Mouse (Mus musculus): ENCODE data around the gene Fgfr2.
A peak's percentile ranks its signal among the peaks of the same experiment; 100 is the strongest.

Fgfr2 gene

GRCm38 (mm10) chr7:130750752-130751490 is 2372.2 kb downstream of the Fgfr2 start:
- peak in 1 of 2 experiments; percentile 59 for DNase-seq

DNA sequence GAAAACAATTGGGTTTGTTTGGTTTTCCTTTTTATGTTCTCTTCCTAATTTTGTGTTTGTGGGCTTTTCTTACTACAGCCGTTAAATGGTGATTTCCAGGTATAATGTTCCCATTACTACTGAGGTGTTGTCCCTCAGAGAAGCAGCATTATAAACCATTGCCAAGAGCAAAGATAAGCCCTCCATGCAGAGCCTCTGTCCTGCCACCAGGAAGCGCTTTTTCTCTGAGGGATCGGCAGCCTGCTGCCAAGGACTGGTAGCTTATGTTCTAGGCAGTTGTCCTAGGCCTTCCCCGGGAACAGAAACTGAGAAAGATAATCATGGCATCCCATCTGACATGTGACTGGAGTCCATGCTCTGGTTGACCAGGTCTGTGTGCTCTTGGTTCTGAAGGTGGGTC is 2374.0 kb downstream of the Fgfr2 start:
- DNase-seq, result no peak

- DNase-seq, result no peak
Measured at GRCm38 (mm10) chr7:130743239-130744025, 2379.7 kb downstream of the Fgfr2 start.

DNA sequence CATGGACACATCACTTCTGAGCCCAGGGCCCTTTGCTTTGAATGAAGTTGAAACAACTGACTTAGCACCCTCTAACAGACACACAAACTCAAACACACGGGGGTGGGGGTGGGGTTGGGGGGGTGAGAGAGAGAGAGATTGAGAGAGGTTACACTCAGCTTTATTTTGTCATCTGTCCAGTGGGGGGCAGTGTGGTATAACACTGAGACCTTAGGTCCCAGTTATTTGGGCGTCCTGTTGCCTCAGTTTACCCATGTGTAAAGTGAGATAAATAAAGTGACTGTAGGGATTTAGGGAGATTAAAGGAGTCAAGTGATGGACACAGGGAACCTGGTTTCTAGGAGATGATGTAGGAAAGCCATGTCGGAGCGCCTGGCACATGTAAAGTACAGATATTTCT is 2382.1 kb downstream of the Fgfr2 start:
- DNase-seq, result no peak

DNA sequence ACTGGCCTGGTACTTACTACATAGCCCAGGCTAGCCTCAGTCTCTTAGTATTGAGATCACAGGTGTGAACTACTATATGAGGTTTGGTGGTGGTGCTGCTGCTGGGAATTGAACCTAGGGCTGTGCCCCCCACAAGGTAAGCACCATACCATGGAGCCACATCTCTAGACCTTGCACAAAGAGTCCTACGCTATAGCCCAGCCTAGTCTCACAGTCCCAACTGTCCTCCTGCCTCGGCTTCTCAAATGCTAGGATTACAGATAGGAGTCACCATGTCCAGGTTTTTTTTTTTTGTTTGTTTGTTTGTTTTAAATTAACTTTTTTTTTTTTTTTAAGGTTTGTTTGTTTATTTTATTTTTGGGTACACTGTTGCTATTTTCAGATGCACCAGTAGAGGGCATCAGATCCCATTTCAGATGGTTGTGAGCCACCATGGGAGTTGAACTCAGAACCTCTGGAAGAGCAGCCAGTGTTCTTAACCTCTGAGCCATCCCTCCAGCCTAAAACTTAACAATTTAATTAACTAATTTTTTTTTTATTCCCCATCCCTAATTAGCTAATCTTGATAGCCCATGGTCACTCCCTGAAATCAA is 2388.9 kb downstream of the Fgfr2 start:
- DNase-seq, result no peak

- no peak for DNase-seq
Measured at GRCm38 (mm10) chr7:130733423-130733822, 2389.7 kb downstream of the Fgfr2 start.

GRCm38 (mm10) chr7:130732908-130733307 is 2390.2 kb downstream of the Fgfr2 start:
- no peak for DNase-seq

GRCm38 (mm10) chr7:130731792-130732191 is 2391.4 kb downstream of the Fgfr2 start:
- no peak for DNase-seq

DNA sequence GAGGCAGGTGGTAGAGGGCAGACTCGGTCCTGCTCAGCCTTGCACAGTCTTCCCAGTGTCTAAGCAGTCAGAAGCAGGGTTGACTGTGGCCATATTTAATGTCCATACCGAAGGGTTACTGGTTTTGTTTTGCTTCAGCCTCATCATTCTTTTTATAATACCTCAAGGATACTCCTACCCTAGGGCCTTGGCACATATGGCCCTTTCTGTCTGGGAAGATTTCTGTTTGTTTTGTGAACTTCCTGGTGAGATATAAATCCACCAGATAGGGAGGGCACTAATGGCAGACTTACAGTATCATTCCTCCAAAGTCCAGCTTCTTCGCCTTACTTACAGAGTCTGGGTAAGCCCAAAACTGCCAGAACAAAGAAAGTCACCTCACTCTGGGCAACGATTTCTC is 2395.6 kb downstream of the Fgfr2 start:
- DNase-seq, result no peak

DNA sequence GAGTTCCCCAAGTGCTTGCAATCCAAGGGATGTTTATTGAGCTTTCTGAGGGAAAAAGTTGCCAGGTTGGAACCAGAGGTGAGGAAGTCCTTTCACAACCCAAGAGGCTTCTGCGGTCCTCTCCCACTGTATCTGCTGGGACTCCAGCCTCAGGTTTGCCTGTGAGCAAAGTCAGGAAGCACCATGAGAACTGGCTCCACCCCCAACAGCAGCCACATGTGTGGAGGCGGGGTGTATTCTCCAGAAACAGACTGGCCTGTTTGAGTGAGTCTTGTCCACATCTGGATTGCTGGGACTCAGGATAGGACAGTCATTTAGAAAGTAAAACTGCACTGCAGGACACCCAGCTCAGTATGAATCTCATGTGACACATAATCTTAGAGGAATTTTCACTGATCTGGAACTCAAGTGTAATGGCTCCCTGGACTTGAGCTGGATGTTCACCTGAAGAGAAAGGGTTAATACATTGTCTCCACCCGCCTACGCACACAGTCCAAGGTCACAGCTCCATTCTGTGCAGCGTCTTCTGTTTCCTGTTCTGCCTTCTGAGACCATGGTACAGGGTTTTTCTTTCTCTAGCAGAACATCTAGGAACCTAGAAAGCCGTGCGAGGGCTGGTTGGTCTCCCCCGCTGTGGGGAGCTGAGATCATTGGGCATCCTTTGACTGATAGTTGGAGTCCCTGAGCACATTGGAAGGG is 2396.3 kb downstream of the Fgfr2 start:
- no peak for DNase-seq

DNA sequence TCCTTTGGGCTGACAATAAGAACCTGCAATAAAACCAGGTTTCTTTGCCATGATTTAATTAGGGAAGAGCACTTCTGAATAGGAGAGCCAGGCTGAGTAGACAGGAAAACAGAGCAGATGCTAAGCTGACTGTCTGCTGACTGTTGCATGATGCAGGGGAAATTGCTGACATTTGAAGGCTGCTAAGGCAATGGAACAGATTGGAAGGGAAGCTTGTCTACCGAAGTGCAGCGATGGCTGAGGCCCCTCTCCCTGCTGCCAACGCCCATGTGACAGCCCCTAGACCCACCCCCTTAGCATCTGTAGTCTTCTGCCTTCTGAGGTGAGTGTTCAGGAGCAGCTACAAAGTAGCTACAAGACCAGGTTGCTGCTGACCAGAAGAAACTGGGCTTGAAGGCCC is 2397.0 kb downstream of the Fgfr2 start:
- DNase-seq, result no peak

DNA sequence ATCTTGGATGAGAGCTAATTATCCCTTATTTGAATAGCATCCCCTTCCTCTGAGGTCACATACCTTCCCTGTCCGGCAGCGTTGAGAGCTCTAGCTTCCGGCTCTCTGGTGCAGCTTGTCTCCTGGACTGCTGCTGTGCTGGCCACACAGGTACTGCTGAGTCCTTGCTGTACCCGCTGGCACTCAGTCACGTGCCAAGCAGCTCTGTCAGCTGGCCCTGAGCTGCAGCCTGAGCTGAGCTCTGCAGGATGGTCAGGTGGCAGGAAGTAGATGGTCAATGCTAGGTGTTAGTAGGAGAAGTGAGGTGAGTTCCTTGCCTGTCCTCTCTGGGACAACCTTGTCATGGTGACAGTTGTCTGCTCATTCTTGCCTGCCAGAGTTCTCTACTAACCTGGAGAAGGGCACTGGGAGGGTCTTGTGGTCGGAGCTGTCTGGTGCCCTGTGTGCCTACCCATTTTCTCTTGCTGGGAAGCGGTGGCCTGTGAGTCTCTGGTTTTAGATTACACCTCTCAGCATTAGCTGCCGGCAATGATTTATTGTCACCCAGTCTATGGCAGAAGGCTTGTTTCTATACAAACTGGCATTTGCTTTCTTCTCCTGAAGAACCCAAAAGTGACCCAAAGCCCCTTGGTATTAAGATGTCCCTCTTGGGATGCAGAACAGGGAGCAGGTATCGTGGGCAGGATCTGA is 2402.4 kb downstream of the Fgfr2 start:
- peak; percentile 44 to 52 for DNase-seq

DNA sequence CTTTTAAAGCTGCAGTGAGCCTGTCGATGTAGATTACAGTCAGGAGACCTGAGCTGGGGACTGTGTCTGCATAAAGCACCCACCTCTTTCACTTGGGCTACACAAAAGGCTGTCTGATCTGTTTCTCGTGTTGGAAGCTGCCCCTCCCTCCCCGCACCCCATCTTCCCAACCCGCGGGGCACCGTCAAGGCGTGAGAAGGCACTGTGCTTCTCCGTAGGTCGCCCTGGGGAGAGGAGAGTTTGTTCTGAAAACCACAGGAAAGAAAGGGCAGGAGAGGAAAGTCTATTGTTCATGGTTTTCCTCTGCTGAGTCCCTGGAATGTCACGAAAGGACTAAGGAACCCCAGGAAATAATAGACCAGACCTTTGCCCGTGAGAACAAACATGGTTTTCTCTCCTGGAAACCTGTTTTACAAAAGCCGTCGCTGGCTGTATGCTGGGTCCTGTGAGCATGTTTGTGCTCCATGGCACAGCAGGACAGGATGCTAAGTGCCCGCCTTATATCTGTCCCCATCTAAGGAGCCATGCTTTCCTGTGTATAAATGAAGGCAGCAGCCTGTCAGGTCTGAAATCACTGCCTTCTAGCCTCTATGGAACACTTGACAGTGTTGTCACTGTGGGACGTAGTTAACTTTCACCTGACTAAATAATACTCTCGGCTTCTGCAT is 2403.1 kb downstream of the Fgfr2 start:
- DNase-seq, result no peak

DNA sequence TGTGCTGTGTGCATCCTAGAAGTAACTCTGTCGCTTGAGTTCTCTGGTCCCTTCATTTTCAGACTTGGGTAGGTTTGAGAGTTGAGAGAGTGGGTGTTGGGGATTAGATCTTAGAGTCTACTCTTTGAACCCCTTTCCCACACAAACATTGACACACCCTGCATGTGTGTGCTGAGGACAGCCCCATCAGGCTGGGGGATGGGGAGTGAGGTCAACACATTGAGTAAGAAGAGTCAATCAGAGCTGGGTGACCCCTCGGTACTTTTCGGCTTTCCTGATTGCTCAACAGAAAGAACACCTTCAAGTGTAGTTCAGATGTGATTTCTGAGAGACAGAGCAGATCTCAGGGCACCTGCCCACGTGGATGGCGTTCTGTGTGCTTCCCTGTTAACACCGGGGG is 2406.2 kb downstream of the Fgfr2 start:
- no peak for DNase-seq

GRCm38 (mm10) chr7:130716341-130716740 is 2406.8 kb downstream of the Fgfr2 start:
- no peak for DNase-seq

- DNase-seq, result peak; percentile 81 to 91
Measured at GRCm38 (mm10) chr7:130715467-130715866, 2407.7 kb downstream of the Fgfr2 start.

DNA sequence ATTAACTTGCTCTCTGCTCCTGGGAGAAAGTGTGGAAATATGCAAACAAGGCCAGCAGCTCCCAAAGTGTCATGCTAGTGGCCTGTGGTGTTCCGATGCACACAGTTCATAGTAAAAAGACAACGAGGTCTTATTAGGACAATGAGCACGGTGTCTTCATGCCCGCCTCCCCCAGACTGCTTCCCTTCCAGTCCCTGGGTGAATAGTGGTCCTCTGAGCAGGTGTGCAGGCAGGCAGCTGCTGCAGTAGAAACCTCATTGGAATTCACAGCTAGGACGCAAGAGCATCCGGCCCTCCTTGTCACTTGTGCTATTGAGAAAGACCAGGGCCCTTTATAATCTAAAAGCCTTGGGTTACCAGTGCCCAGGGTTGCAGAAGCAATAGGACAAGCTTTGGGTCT is 2409.8 kb downstream of the Fgfr2 start:
- DNase-seq, result no peak

GRCm38 (mm10) chr7:130711851-130712250 is 2411.3 kb downstream of the Fgfr2 start:
- DNase-seq, result no peak

GRCm38 (mm10) chr7:130709372-130710274 is 2413.5 kb downstream of the Fgfr2 start:
- peak; percentile 56 to 66 for DNase-seq

- no peak for DNase-seq
Measured at GRCm38 (mm10) chr7:130708940-130709339, 2414.2 kb downstream of the Fgfr2 start.

GRCm38 (mm10) chr7:130705230-130705629 is 2417.9 kb downstream of the Fgfr2 start:
- DNase-seq, result peak in 1 of 2 experiments; percentile 60
